Mouse (Mus musculus): ENCODE measurements around the gene Pank2. TPM values are rescaled to one million over a fixed set of nuclear protein-coding genes. Genes with fewer than 3 reads are reported as not detected.

The Pank2 gene
- total and polyA plus RNA-seq, 3 experiments: 8.5 to 25.4 (median 20.7) TPM

- H3K4me1 ChIP-seq (ENCODE audit: control insufficient read depth, insufficient read depth, low read length): peaks cover 5% of the 10 kb centered on the region
- peaks cover 3% of the 10 kb centered on the region for H3K79me2 ChIP-seq (replicated peaks; ENCODE audit: control insufficient read depth, insufficient read depth, low read length)
- H3K27me3 ChIP-seq (ENCODE audit: control insufficient read depth, insufficient read depth, low read length): no peaks in the 10 kb centered on the region
- peaks cover 4% of the 10 kb centered on the region for H3K36me3 ChIP-seq (ENCODE audit: control insufficient read depth, insufficient read depth, low read length)
- peak overlapping the region; percentile 74 for H3K4me3 ChIP-seq
- intact Hi-C loops (cut with DNase I): loop anchor here (5.0 kb wide), 1 partner anchor 141 kb away; no protein-coding TSS in a partner anchor
- WGBS: 9% methylated on average over 10 of the region's 10 CpGs
- H3K9ac ChIP-seq (ENCODE audit: low read depth, low read length): peak overlapping the region; percentile 68
- peak overlapping the region; percentile 96 for H3K27ac ChIP-seq
- DNase-seq: no peak
- TF ChIP-seq POLR2A (IDR thresholded peaks at IDR 0.05; ENCODE audit: insufficient read depth, low read depth, low read length) (no peak), CTCF (IDR thresholded peaks at IDR 0.05) (no peak), EP300 (IDR thresholded peaks at IDR 0.05; ENCODE audit: insufficient read depth, low read depth, low read length) (no peak; the same call in 1 of the 2 replicates)
Observed at GRCm38 (mm10) chr2:131261481-131262212, 648 bp upstream of the Pank2 start.

- intact Hi-C loops (cut with DNase I): loop anchor here (5.0 kb wide), 1 partner anchor 139 kb away; no protein-coding TSS in a partner anchor
- Histone ChIP-seq H3K27ac (peak overlapping the region; percentile 96), H3K9ac (ENCODE audit: low read depth, low read length) (peak overlapping the region; percentile 89), H3K4me1 (ENCODE audit: control insufficient read depth, insufficient read depth, low read length) (peaks cover 5% of the 10 kb centered on the region), H3K27me3 (ENCODE audit: control insufficient read depth, insufficient read depth, low read length) (no peaks in the 10 kb centered on the region), H3K79me2 (replicated peaks; ENCODE audit: control insufficient read depth, insufficient read depth, low read length) (peaks cover 3% of the 10 kb centered on the region), H3K4me3 (peak overlapping the region; percentile 66), H3K36me3 (ENCODE audit: control insufficient read depth, insufficient read depth, low read length) (peaks cover 4% of the 10 kb centered on the region)
- no peak for DNase-seq
- WGBS: 1% methylated on average over 58 of the region's 59 CpGs
- no peak for TF ChIP-seq POLR2A (IDR thresholded peaks at IDR 0.05; ENCODE audit: insufficient read depth, low read depth, low read length)
- TF ChIP-seq CTCF (IDR thresholded peaks at IDR 0.05): no peak
- 0 out of 2 replicates have a peak, but pooled peaks have one; percentile 6 for TF ChIP-seq EP300 (IDR thresholded peaks at IDR 0.05; ENCODE audit: insufficient read depth, low read depth, low read length)
Observed at GRCm38 (mm10) chr2:131262680-131263670, 680 bp downstream of the Pank2 start.

GRCm38 (mm10) chr2:131264027-131264426 lies 1.7 kb downstream of the Pank2 start:
- H3K4me3 ChIP-seq: no peak overlapping the region
- no peak for DNase-seq
- H3K27ac ChIP-seq: no peak overlapping the region
- intact Hi-C loops (cut with DNase I): loop anchor here (5.0 kb wide), 1 partner anchor 138 kb away; no protein-coding TSS in a partner anchor
- H3K4me1 ChIP-seq (ENCODE audit: control insufficient read depth, insufficient read depth, low read length): peaks cover 5% of the 10 kb centered on the region
- H3K79me2 ChIP-seq (replicated peaks; ENCODE audit: control insufficient read depth, insufficient read depth, low read length): peaks cover 6% of the 10 kb centered on the region
- no peak for TF ChIP-seq EP300 (IDR thresholded peaks at IDR 0.05; ENCODE audit: insufficient read depth, low read depth, low read length)
- no peak for TF ChIP-seq CTCF (IDR thresholded peaks at IDR 0.05)
- no peak for TF ChIP-seq POLR2A (IDR thresholded peaks at IDR 0.05; ENCODE audit: insufficient read depth, low read depth, low read length)
- H3K27me3 ChIP-seq (ENCODE audit: control insufficient read depth, insufficient read depth, low read length): no peaks in the 10 kb centered on the region
- WGBS: 59% methylated on average over 6 of the region's 6 CpGs
- H3K36me3 ChIP-seq (ENCODE audit: control insufficient read depth, insufficient read depth, low read length): peaks cover 4% of the 10 kb centered on the region
- H3K9ac ChIP-seq (ENCODE audit: low read depth, low read length): no peak overlapping the region

- DNase-seq: no peak
- H3K27ac ChIP-seq: no peak overlapping the region
- WGBS: 78% methylated on average over 2 of the region's 2 CpGs
- H3K4me1 ChIP-seq (ENCODE audit: control insufficient read depth, insufficient read depth, low read length): peaks cover 5% of the 10 kb centered on the region
- no peak overlapping the region for H3K4me3 ChIP-seq
- no peak overlapping the region for H3K9ac ChIP-seq (ENCODE audit: low read depth, low read length)
- H3K27me3 ChIP-seq (ENCODE audit: control insufficient read depth, insufficient read depth, low read length): no peaks in the 10 kb centered on the region
- peaks cover 6% of the 10 kb centered on the region for H3K79me2 ChIP-seq (replicated peaks; ENCODE audit: control insufficient read depth, insufficient read depth, low read length)
- TF ChIP-seq CTCF (IDR thresholded peaks at IDR 0.05) (no peak), POLR2A (IDR thresholded peaks at IDR 0.05; ENCODE audit: insufficient read depth, low read depth, low read length) (no peak), EP300 (IDR thresholded peaks at IDR 0.05; ENCODE audit: insufficient read depth, low read depth, low read length) (no peak)
- H3K36me3 ChIP-seq (ENCODE audit: control insufficient read depth, insufficient read depth, low read length): peaks cover 4% of the 10 kb centered on the region
- intact Hi-C loops (cut with DNase I): no loop called here
Observed at GRCm38 (mm10) chr2:131265056-131265455, 2.8 kb downstream of the Pank2 start.

- Histone ChIP-seq H3K36me3 (ENCODE audit: control insufficient read depth, insufficient read depth, low read length) (peaks cover 10% of the 10 kb centered on the region), H3K79me2 (replicated peaks; ENCODE audit: control insufficient read depth, insufficient read depth, low read length) (no peaks in the 10 kb centered on the region), H3K4me1 (ENCODE audit: control insufficient read depth, insufficient read depth, low read length) (no peaks in the 10 kb centered on the region), H3K4me3 (no peak overlapping the region), H3K9ac (ENCODE audit: low read depth, low read length) (no peak overlapping the region), H3K27ac (no peak overlapping the region), H3K27me3 (ENCODE audit: control insufficient read depth, insufficient read depth, low read length) (no peaks in the 10 kb centered on the region)
- intact Hi-C loops (cut with DNase I): no loop called here
- TF ChIP-seq POLR2A (IDR thresholded peaks at IDR 0.05; ENCODE audit: insufficient read depth, low read depth, low read length) (no peak), CTCF (IDR thresholded peaks at IDR 0.05) (no peak), EP300 (IDR thresholded peaks at IDR 0.05; ENCODE audit: insufficient read depth, low read depth, low read length) (no peak)
- no peak for DNase-seq
- 82% methylated on average over 3 of the region's 3 CpGs for WGBS
Observed at GRCm38 (mm10) chr2:131275493-131275892, 13.2 kb downstream of the Pank2 start.

Data from heart, adult 2 months (tissue).